Mouse (Mus musculus): ENCODE measurements at regions not wholly inside any gene's neighbourhood (a gene's known extent, or its start where the extent isn't known, plus 50 kb on each side); places are given as distances from the start of the nearest gene placed in this dataset.

GRCm38 (mm10) chr8:7691355-7691996 lies 969.6 kb downstream of the Efnb2 start:
- Histone ChIP-seq H3K9ac (ENCODE audit: low read depth, low read length) (no peak overlapping the region), H3K9me3 (ENCODE audit: control insufficient read depth, low read length) (no peaks in the 10 kb centered on the region), H3K4me3 (ENCODE audit: low read length) (no peak overlapping the region), H3K4me2 (replicated peaks; ENCODE audit: low read depth, low read length) (no peak overlapping the region), H3K4me1 (ENCODE audit: control insufficient read depth, insufficient read depth, low read length) (no peaks in the 10 kb centered on the region), H3K27ac (ENCODE audit: low read depth, low read length) (no peak overlapping the region), H3K27me3 (ENCODE audit: control insufficient read depth, insufficient read depth, low read length) (no peaks in the 10 kb centered on the region), H3K36me3 (ENCODE audit: control insufficient read depth, insufficient read depth, low read length) (no peaks in the 10 kb centered on the region)
- ATAC-seq (ENCODE audit: low FRiP score, low TSS enrichment): no peak
- WGBS: 81% methylated on average over 2 of the region's 2 CpGs

- Histone ChIP-seq H3K4me3 (ENCODE audit: low read length) (no peak overlapping the region), H3K4me2 (replicated peaks; ENCODE audit: low read depth, low read length) (no peak overlapping the region), H3K27me3 (ENCODE audit: control insufficient read depth, insufficient read depth, low read length) (no peaks in the 10 kb centered on the region), H3K9me3 (ENCODE audit: control insufficient read depth, low read length) (no peaks in the 10 kb centered on the region), H3K27ac (ENCODE audit: low read depth, low read length) (no peak overlapping the region), H3K4me1 (ENCODE audit: control insufficient read depth, insufficient read depth, low read length) (no peaks in the 10 kb centered on the region), H3K36me3 (ENCODE audit: control insufficient read depth, insufficient read depth, low read length) (no peaks in the 10 kb centered on the region), H3K9ac (ENCODE audit: low read depth, low read length) (no peak overlapping the region)
- ATAC-seq (ENCODE audit: low FRiP score, low TSS enrichment): no peak
Observed at GRCm38 (mm10) chr8:7653804-7654203, 1007.2 kb downstream of the Efnb2 start.

Data from kidney, embryonic 14.5 days (tissue).